Comparison of ENCODE assay signal across 25 mouse cellular contexts in the genomic region with DNA sequence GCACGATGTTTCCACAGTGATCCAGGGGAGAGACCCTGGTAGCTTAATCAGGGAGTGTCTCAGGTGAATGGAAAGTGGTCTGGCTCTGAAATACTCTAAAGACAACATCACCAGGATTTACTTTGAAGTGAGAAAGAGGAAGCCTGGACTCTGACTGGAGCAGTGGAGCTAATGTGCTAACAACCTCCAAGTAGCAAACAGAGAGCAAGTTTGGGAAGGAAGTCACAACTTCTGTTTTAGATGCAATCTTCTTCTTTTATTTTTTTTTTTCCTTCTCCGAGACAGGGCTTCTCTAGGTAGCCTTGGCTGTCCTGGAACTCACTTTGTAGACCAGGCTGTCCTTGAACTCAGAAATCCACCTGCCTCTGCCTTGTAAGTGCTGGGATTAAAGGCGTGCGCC. TPM values are rescaled to one million over a fixed set of nuclear protein-coding genes. Genes with fewer than 3 reads are reported as not detected.
DNase-seq lines count a peak whose midpoint lies in the region; ATAC-seq and TF ChIP-seq lines count a peak whose summit lies in the region.
"Had no signal": no experiment of that assay in that cellular context is flagged by ENCODE, and none has a peak within 500 bp of the region (broad histone marks: within the 10 kb centered on the region; RNA-seq: fewer than 3 reads in every experiment).

No protein-coding gene starts in this region.

- H3K9me3 ChIP-seq in embryonic facial prominence, embryonic 15.5 days (replicated peaks) = no peaks in the 10 kb centered on the region
- H3K9me3 ChIP-seq in embryonic facial prominence, embryonic 10.5 days = no peaks in the 10 kb centered on the region
- no peaks in the 10 kb centered on the region for H3K9me3 ChIP-seq in lung, embryonic 14.5 days (ENCODE audit: low read depth, low read length)
- no peaks in the 10 kb centered on the region for H3K9me3 ChIP-seq in liver, embryonic 12.5 days (replicated peaks)
- H3K9me3 ChIP-seq: embryonic facial prominence, embryonic 12.5 days; heart, embryonic 13.5 days; intestine, embryonic 15.5 days; limb, embryonic 13.5 days had no signal

- no peak for TF ChIP-seq POLR2A in lung, adult 2 months (IDR thresholded peaks at IDR 0.05; ENCODE audit: borderline replicate concordance, extremely low read depth, low read depth, low read length)
- no peak for TF ChIP-seq POLR2A in myocyte (IDR thresholded peaks at IDR 0.05; ENCODE audit: insufficient read length, low read depth)

- H3K79me2 ChIP-seq in myocyte (ENCODE audit: control insufficient read depth, insufficient read depth) = peaks cover 53% of the 10 kb centered on the region

- WGBS in embryonic facial prominence, embryonic 15.5 days = 94% methylated on average over 4 of the region's 4 CpGs
- WGBS in embryonic facial prominence, embryonic 10.5 days = 91% methylated on average over 4 of the region's 4 CpGs
- 89% methylated on average over 4 of the region's 4 CpGs for WGBS in lung, embryonic 14.5 days
- 87% methylated on average over 4 of the region's 4 CpGs for WGBS in lung, adult 2 months
- WGBS in liver, embryonic 12.5 days (ENCODE audit: insufficient replicate concordance) = 69% methylated on average over 4 of the region's 4 CpGs

- H3K4me2 ChIP-seq in embryonic facial prominence, embryonic 15.5 days (replicated peaks) = 0 out of 2 replicates have a peak overlapping the region, but pooled peaks have one; percentile 86
- H3K4me2 ChIP-seq in lung, embryonic 14.5 days = no peak overlapping the region
- peak overlapping the region; percentile 90 for H3K4me2 ChIP-seq in liver, embryonic 12.5 days
- H3K4me2 ChIP-seq in myocyte (ENCODE audit: low read depth) = peak overlapping the region; percentile 87

- peaks cover 22% of the 10 kb centered on the region for H3K4me1 ChIP-seq in embryonic facial prominence, embryonic 15.5 days
- H3K4me1 ChIP-seq in embryonic facial prominence, embryonic 10.5 days = peaks cover 22% of the 10 kb centered on the region
- H3K4me1 ChIP-seq in lung, embryonic 14.5 days (ENCODE audit: insufficient read depth) = peaks cover 4% of the 10 kb centered on the region
- H3K4me1 ChIP-seq in lung, adult 2 months (ENCODE audit: control insufficient read depth, insufficient read depth, low read length) = peaks cover 6% of the 10 kb centered on the region
- H3K4me1 ChIP-seq in liver, embryonic 12.5 days = peaks cover 58% of the 10 kb centered on the region

- no peak for DNase-seq in embryonic facial prominence, embryonic 10.5 days (ENCODE audit: low spot score)
- no peak for DNase-seq in lung, embryonic 14.5 days
- no peak for DNase-seq in lung, adult 2 months
- DNase-seq in left cerebral cortex, adult 11 months (ENCODE audit: low spot score) = no peak
- DNase-seq in thymus, postnatal 36 days = no peak
- DNase-seq: adrenal gland, postnatal 25 days; cerebellum, adult 9-10 months; gastrocnemius, postnatal 10 days; heart, adult 18-20 months; kidney, adult 9 months; kidney, postnatal 4 days; layer of hippocampus, adult 9-11 months; lung, postnatal 10 days; right cerebral cortex, adult 18-20 months had no signal

- H3K27me3 ChIP-seq in embryonic facial prominence, embryonic 15.5 days = no peaks in the 10 kb centered on the region
- no peaks in the 10 kb centered on the region for H3K27me3 ChIP-seq in embryonic facial prominence, embryonic 10.5 days (replicated peaks; ENCODE audit: low read depth, poor library complexity, severe bottlenecking)
- no peaks in the 10 kb centered on the region for H3K27me3 ChIP-seq in lung, embryonic 14.5 days (ENCODE audit: insufficient read depth, low read length)
- H3K27me3 ChIP-seq in liver, embryonic 12.5 days (replicated peaks) = no peaks in the 10 kb centered on the region
- no peaks in the 10 kb centered on the region for H3K27me3 ChIP-seq in myocyte (ENCODE audit: control insufficient read depth, insufficient read depth, insufficient read length)
- H3K27me3 ChIP-seq: embryonic facial prominence, embryonic 12.5 days; heart, embryonic 13.5 days; intestine, embryonic 15.5 days; limb, embryonic 13.5 days had no signal

- TF ChIP-seq CTCF in lung, embryonic 14.5 days (IDR thresholded peaks at IDR 0.05; ENCODE audit: low read depth) = no peak
- TF ChIP-seq CTCF in lung, adult 2 months (IDR thresholded peaks at IDR 0.05; ENCODE audit: insufficient read depth, low read length) = no peak

- H3K27ac ChIP-seq in embryonic facial prominence, embryonic 15.5 days (replicated peaks) = no peak overlapping the region
- no peak overlapping the region for H3K27ac ChIP-seq in embryonic facial prominence, embryonic 10.5 days (replicated peaks)
- H3K27ac ChIP-seq in lung, embryonic 14.5 days (ENCODE audit: low read depth) = no peak overlapping the region
- peak overlapping the region; percentile 91 for H3K27ac ChIP-seq in liver, embryonic 12.5 days
- H3K27ac ChIP-seq: embryonic facial prominence, embryonic 12.5 days; heart, embryonic 13.5 days; hindbrain, embryonic 14.5 days; intestine, embryonic 15.5 days; limb, embryonic 13.5 days; stomach, postnatal 0 days had no signal

- no peak overlapping the region for H3K4me3 ChIP-seq in embryonic facial prominence, embryonic 15.5 days (replicated peaks)
- no peak overlapping the region for H3K4me3 ChIP-seq in embryonic facial prominence, embryonic 10.5 days
- H3K4me3 ChIP-seq in lung, embryonic 14.5 days (ENCODE audit: low read depth, low read length) = peak overlapping the region; percentile 9; the same call in 1 of the 2 replicates
- no peak overlapping the region for H3K4me3 ChIP-seq in lung, adult 2 months (replicated peaks; ENCODE audit: extremely low read depth, low read depth, low read length)
- H3K4me3 ChIP-seq in liver, embryonic 12.5 days = peak overlapping the region; percentile 91; the same call in 1 of the 2 replicates
- peak overlapping the region; percentile 82 for H3K4me3 ChIP-seq in myocyte

- peaks cover 53% of the 10 kb centered on the region for H3K36me3 ChIP-seq in embryonic facial prominence, embryonic 15.5 days
- H3K36me3 ChIP-seq in embryonic facial prominence, embryonic 10.5 days (replicated peaks) = peaks cover 69% of the 10 kb centered on the region
- peaks cover 61% of the 10 kb centered on the region for H3K36me3 ChIP-seq in lung, embryonic 14.5 days (ENCODE audit: insufficient read depth)
- H3K36me3 ChIP-seq in liver, embryonic 12.5 days = peaks cover 69% of the 10 kb centered on the region
- peaks cover 12% of the 10 kb centered on the region for H3K36me3 ChIP-seq in myocyte (ENCODE audit: control insufficient read depth, insufficient read depth)

- no peak overlapping the region for H3ac ChIP-seq in myocyte (ENCODE audit: control insufficient read depth, insufficient read length)

- ATAC-seq in embryonic facial prominence, embryonic 15.5 days (ENCODE audit: insufficient number of reproducible peaks, low FRiP score, low TSS enrichment, low read depth) = no peak
- ATAC-seq in lung, embryonic 14.5 days (ENCODE audit: insufficient read depth) = no peak
- ATAC-seq in liver, embryonic 12.5 days = no peak
- ATAC-seq: CD4-positive, CD25-positive, alpha-beta regulatory T cell, adult 4 months; intestine, embryonic 15.5 days; midbrain, embryonic 16.5 days had no signal

- 0 out of 2 replicates have a peak overlapping the region, but pooled peaks have one; percentile 4 for H3K9ac ChIP-seq in embryonic facial prominence, embryonic 15.5 days
- no peak overlapping the region for H3K9ac ChIP-seq in lung, embryonic 14.5 days
- peak overlapping the region; percentile 87; the same call in 1 of the 2 replicates for H3K9ac ChIP-seq in liver, embryonic 12.5 days
- H3K9ac ChIP-seq: embryonic facial prominence, embryonic 12.5 days; hindbrain, embryonic 14.5 days; intestine, embryonic 15.5 days had no signal

TF ChIP-seq in myocyte, 11 proteins besides CTCF, POLR2A, EP300 and RAD21 (continues in another document):
- TF ChIP-seq MYOD1 (IDR thresholded peaks at IDR 0.05; ENCODE audit: control insufficient read depth in 1 of 3, insufficient read length in 2 of 3, low read depth in 2 of 3) (no peak), MAX (IDR thresholded peaks at IDR 0.05; ENCODE audit: low read depth) (no peak), USF1 (IDR thresholded peaks at IDR 0.05; ENCODE audit: low read depth) (no peak), CEBPB (IDR thresholded peaks at IDR 0.05; ENCODE audit: insufficient read depth, poor library complexity, severe bottlenecking) (no peak)

RNA-seq across cellular contexts. Expression of gene Bysl, which starts 2.1 kb away (rescaled TPM):
- polyA plus RNA-seq in embryonic facial prominence, embryonic 15.5 days (2015; fragmentation: Nextera tagmentation; extraction: Ambion mirVana) = 23.9 and 24.6 TPM in 2 replicates
- 43.8 and 44.7 TPM in 2 replicates for polyA plus RNA-seq in embryonic facial prominence, embryonic 10.5 days (2016; fragmentation: Nextera tagmentation; extraction: Ambion mirVana)
- 24.2 and 25.4 TPM in 2 replicates for polyA plus RNA-seq in lung, embryonic 14.5 days (2014; fragmentation: Nextera tagmentation; extraction: Ambion mirVana)
- 7.4 and 9.8 TPM in 2 replicates for polyA plus RNA-seq in lung, adult 2 months (2012; rRNA removed)
- 34.6 and 35.2 TPM in 2 replicates for polyA plus RNA-seq in liver, embryonic 12.5 days (2016; fragmentation: Nextera tagmentation; extraction: Ambion mirVana)
- 41.0 TPM for polyA plus RNA-seq in myocyte (2012; fragmentation: generic; extraction: Trizol)

RNA-seq across cellular contexts. Expression of gene Med20, which starts 2.2 kb away (rescaled TPM):
- 51.9 and 55.2 TPM in 2 replicates for polyA plus RNA-seq in embryonic facial prominence, embryonic 15.5 days (2015; fragmentation: Nextera tagmentation; extraction: Ambion mirVana)
- polyA plus RNA-seq in embryonic facial prominence, embryonic 10.5 days (2016; fragmentation: Nextera tagmentation; extraction: Ambion mirVana) = 46.7 and 48.9 TPM in 2 replicates
- polyA plus RNA-seq in lung, embryonic 14.5 days (2014; fragmentation: Nextera tagmentation; extraction: Ambion mirVana) = 45.5 and 49.2 TPM in 2 replicates
- 20.0 and 27.3 TPM in 2 replicates for polyA plus RNA-seq in lung, adult 2 months (2012; rRNA removed)
- 31.2 and 32.6 TPM in 2 replicates for polyA plus RNA-seq in liver, embryonic 12.5 days (2016; fragmentation: Nextera tagmentation; extraction: Ambion mirVana)
- polyA plus RNA-seq in myocyte (2012; fragmentation: generic; extraction: Trizol) = 33.4 TPM

RNA-seq across cellular contexts. Expression of gene Gm20517, which starts 2.2 kb away (rescaled TPM):
- polyA plus RNA-seq in embryonic facial prominence, embryonic 15.5 days (2015; fragmentation: Nextera tagmentation; extraction: Ambion mirVana) = 1.6 TPM in 2 replicates
- 1.6 and 2.4 TPM in 2 replicates for polyA plus RNA-seq in embryonic facial prominence, embryonic 10.5 days (2016; fragmentation: Nextera tagmentation; extraction: Ambion mirVana)
- polyA plus RNA-seq in lung, embryonic 14.5 days (2014; fragmentation: Nextera tagmentation; extraction: Ambion mirVana) = 0.74 and 1.8 TPM in 2 replicates
- 0.45 and 0.52 TPM in 2 replicates for polyA plus RNA-seq in lung, adult 2 months (2012; rRNA removed)
- 2.3 and 2.7 TPM in 2 replicates for polyA plus RNA-seq in liver, embryonic 12.5 days (2016; fragmentation: Nextera tagmentation; extraction: Ambion mirVana)
- 1.5 TPM for polyA plus RNA-seq in myocyte (2012; fragmentation: generic; extraction: Trizol)

RNA-seq across cellular contexts. Expression of gene Usp49, which starts 21.3 kb away (rescaled TPM):
- polyA plus RNA-seq in embryonic facial prominence, embryonic 15.5 days (2015; fragmentation: Nextera tagmentation; extraction: Ambion mirVana) = 4.4 and 5.2 TPM in 2 replicates
- 4.1 and 5.4 TPM in 2 replicates for polyA plus RNA-seq in embryonic facial prominence, embryonic 10.5 days (2016; fragmentation: Nextera tagmentation; extraction: Ambion mirVana)
- 5.0 and 5.6 TPM in 2 replicates for polyA plus RNA-seq in lung, embryonic 14.5 days (2014; fragmentation: Nextera tagmentation; extraction: Ambion mirVana)
- polyA plus RNA-seq in lung, adult 2 months (2012; rRNA removed) = 6.4 and 6.7 TPM in 2 replicates
- polyA plus RNA-seq in liver, embryonic 12.5 days (2016; fragmentation: Nextera tagmentation; extraction: Ambion mirVana) = 5.0 and 6.2 TPM in 2 replicates
- 2.5 TPM for polyA plus RNA-seq in myocyte (2012; fragmentation: generic; extraction: Trizol)

Comparison
In these comparisons a context has a peak if more than half of its experiments do, and no peak if none do; other contexts are left out.
1. H3K4me3 ChIP-seq: peak in lung, embryonic 14.5 days (single experiment), liver, embryonic 12.5 days (single experiment) and myocyte (single experiment); none in embryonic facial prominence, embryonic 15.5 days (single experiment), embryonic facial prominence, embryonic 10.5 days (single experiment) and lung, adult 2 months (single experiment).